Comparison of ENCODE assay signal across 7 mouse cellular contexts in the genomic region with DNA sequence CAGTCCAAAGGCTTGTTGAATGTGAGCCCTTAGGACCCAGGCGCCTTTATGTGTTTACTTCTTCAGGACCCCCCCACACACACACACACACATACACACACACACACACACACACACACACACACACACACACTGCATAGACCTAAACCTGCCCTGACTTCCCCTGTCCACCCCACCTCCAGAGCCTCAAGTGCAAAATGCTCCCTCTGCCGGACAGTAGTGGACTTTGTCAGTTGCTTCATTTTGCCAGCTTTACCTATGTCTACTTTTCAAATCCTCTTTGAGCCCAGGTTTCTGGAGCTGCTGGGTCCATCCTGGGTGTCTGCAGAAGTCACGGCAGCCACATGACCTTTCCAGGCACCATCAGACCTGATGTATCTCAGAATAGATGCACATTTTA. TPM values are rescaled to one million over a fixed set of nuclear protein-coding genes. Genes with fewer than 3 reads are reported as not detected.
DNase-seq lines count a peak whose midpoint lies in the region; TF ChIP-seq lines count a peak whose summit lies in the region.

No protein-coding gene starts in this region.

- TF ChIP-seq CTCF in CH12.LX (conservative IDR thresholded peaks at IDR 0.05 in 1 of 2, IDR thresholded peaks at IDR 0.05 in 1 of 2; ENCODE audit: low read depth in 2 of 2, low read length in 2 of 2) = peak; percentile 14 to 83; a peak in 3 of 4 replicates

- H3K9me3 ChIP-seq in CH12.LX (replicated peaks; ENCODE audit: low read length) = no peaks in the 10 kb centered on the region
- H3K9me3 ChIP-seq in embryonic facial prominence, embryonic 10.5 days = no peaks in the 10 kb centered on the region
- H3K9me3 ChIP-seq in limb, embryonic 10.5 days (replicated peaks) = no peaks in the 10 kb centered on the region
- no peaks in the 10 kb centered on the region for H3K9me3 ChIP-seq in midbrain, embryonic 10.5 days (replicated peaks)

- in situ Hi-C loops in CH12.LX (cut with MboI; ENCODE audit: low pct_ligation_motif_present, low pct_unique_long_range_greater_than_20kb, low sequenced_read_pairs) = loop anchor here (10.0 kb wide), 1 partner anchor 50 kb away; no protein-coding TSS in a partner anchor

- H3K4me3 ChIP-seq in CH12.LX (replicated peaks in 1 of 3; ENCODE audit: low read depth in 2 of 3, low read length in 2 of 3, poor library complexity in 1 of 3) = peak overlapping the region; percentile 69 to 79 (median 77)
- H3K4me3 ChIP-seq in embryonic facial prominence, embryonic 10.5 days = peak overlapping the region; percentile 78
- H3K4me3 ChIP-seq in limb, embryonic 10.5 days = peak overlapping the region; percentile 80
- peak overlapping the region; percentile 79 for H3K4me3 ChIP-seq in midbrain, embryonic 10.5 days

- H3K4me2 ChIP-seq in CH12.LX (ENCODE audit: insufficient read depth, low read depth, poor library complexity, severe bottlenecking) = peak overlapping the region; percentile 92

- peak; percentile 60 for TF ChIP-seq RAD21 in CH12.LX (IDR thresholded peaks at IDR 0.05; ENCODE audit: low read depth, low read length)

- H3K4me1 ChIP-seq in CH12.LX (ENCODE audit: control insufficient read depth in 1 of 2, insufficient read depth in 2 of 2) = peaks cover 19 to 48% of the 10 kb centered on the region in 2 experiments
- H3K4me1 ChIP-seq in embryonic facial prominence, embryonic 10.5 days = peaks cover 60% of the 10 kb centered on the region
- peaks cover 56% of the 10 kb centered on the region for H3K4me1 ChIP-seq in limb, embryonic 10.5 days
- H3K4me1 ChIP-seq in midbrain, embryonic 10.5 days = peaks cover 46% of the 10 kb centered on the region

- H3K36me3 ChIP-seq in CH12.LX (replicated peaks in 1 of 2; ENCODE audit: control insufficient read depth in 1 of 2, insufficient read depth in 1 of 2, low read length in 1 of 2) = peaks cover 41 to 62% of the 10 kb centered on the region in 2 experiments
- H3K36me3 ChIP-seq in embryonic facial prominence, embryonic 10.5 days (replicated peaks) = peaks cover 25% of the 10 kb centered on the region
- peaks cover 17% of the 10 kb centered on the region for H3K36me3 ChIP-seq in limb, embryonic 10.5 days
- peaks cover 24% of the 10 kb centered on the region for H3K36me3 ChIP-seq in midbrain, embryonic 10.5 days

- 14% methylated on average over 3 of the region's 3 CpGs for WGBS in embryonic facial prominence, embryonic 10.5 days
- 18% methylated on average over 3 of the region's 3 CpGs for WGBS in limb, embryonic 10.5 days
- WGBS in midbrain, embryonic 10.5 days = 22% methylated on average over 3 of the region's 3 CpGs

- TF ChIP-seq POLR2A in CH12.LX (IDR thresholded peaks at IDR 0.05; ENCODE audit: low read depth, low read length) = no peak

- dilution Hi-C loops in CH12.LX (cut with MboI; ENCODE audit: extremely low pct_ligation_motif_present, extremely low pct_unique_long_range_greater_than_20kb, low sequenced_read_pairs) = no loop called here

- peak overlapping the region; percentile 15; the same call in 1 of the 2 replicates for H3K27ac ChIP-seq in CH12.LX (ENCODE audit: insufficient read depth, low read depth)
- H3K27ac ChIP-seq in embryonic facial prominence, embryonic 10.5 days (replicated peaks) = peak overlapping the region; percentile 79
- H3K27ac ChIP-seq in limb, embryonic 10.5 days = peak overlapping the region; percentile 80; the same call in 1 of the 2 replicates
- peak overlapping the region; percentile 86; the same call in 1 of the 2 replicates for H3K27ac ChIP-seq in midbrain, embryonic 10.5 days (replicated peaks)

- DNase-seq in CH12.LX (ENCODE audit: extremely low read depth) (peak; percentile 86), adipocyte (ENCODE audit: low spot score) (peak; percentile 72)
- peak; percentile 78 for DNase-seq in embryonic facial prominence, embryonic 10.5 days (ENCODE audit: low spot score)
- peak; percentile 74 for DNase-seq in heart, postnatal 4 days
- DNase-seq in limb, embryonic 10.5 days (ENCODE audit: low spot score) = peak; percentile 79
- peak; percentile 63 for DNase-seq in midbrain, embryonic 10.5 days (ENCODE audit: low spot score)
- peak; percentile 63 to 86 for DNase-seq in spleen, postnatal 10 days (ENCODE audit: low spot score in 2 of 2)

- TF ChIP-seq EP300 in CH12.LX (IDR thresholded peaks at IDR 0.05; ENCODE audit: low read length) = no peak

- no peaks in the 10 kb centered on the region for H3K27me3 ChIP-seq in CH12.LX (replicated peaks)
- no peaks in the 10 kb centered on the region for H3K27me3 ChIP-seq in embryonic facial prominence, embryonic 10.5 days (replicated peaks; ENCODE audit: low read depth, poor library complexity, severe bottlenecking)
- no peaks in the 10 kb centered on the region for H3K27me3 ChIP-seq in limb, embryonic 10.5 days (ENCODE audit: low read depth, poor library complexity, severe bottlenecking)
- no peaks in the 10 kb centered on the region for H3K27me3 ChIP-seq in midbrain, embryonic 10.5 days (ENCODE audit: low read depth, poor library complexity, severe bottlenecking)

- H3K9ac ChIP-seq in CH12.LX (ENCODE audit: insufficient read depth, low read depth) = peak overlapping the region; percentile 79

- H3K79me2 ChIP-seq in CH12.LX (replicated peaks; ENCODE audit: control insufficient read depth, extremely low read depth, insufficient read depth, poor library complexity, severe bottlenecking) = peaks cover 34% of the 10 kb centered on the region

TF ChIP-seq in CH12.LX, 34 proteins besides CTCF, POLR2A, EP300 and RAD21 (continues in another document):
- TF ChIP-seq MYC (IDR thresholded peaks at IDR 0.05; ENCODE audit: low read depth, low read length) = peak; percentile 44; the same call in 1 of the 2 replicates
- no peak for TF ChIP-seq JUND (conservative IDR thresholded peaks at IDR 0.05; ENCODE audit: low read depth, low read length)
- 0 out of 2 replicates have a peak, but pooled peaks have one; percentile 34 for TF ChIP-seq TCF12 (IDR thresholded peaks at IDR 0.05; ENCODE audit: low read depth, low read length)
- TF ChIP-seq NELFE (IDR thresholded peaks at IDR 0.05; ENCODE audit: low read depth, low read length) = peak; percentile 49; the same call in 1 of the 2 replicates
- TF ChIP-seq SIN3A (IDR thresholded peaks at IDR 0.05; ENCODE audit: low read length) = peak; percentile 92
- TF ChIP-seq MEF2A (IDR thresholded peaks at IDR 0.05; ENCODE audit: borderline replicate concordance, low read depth, low read length) = 0 out of 2 replicates have a peak, but pooled peaks have one; percentile 33
- peak; percentile 23; the same call in 1 of the 2 replicates for TF ChIP-seq ZC3H11A (IDR thresholded peaks at IDR 0.05; ENCODE audit: low read depth, low read length)
- peak; percentile 55 for TF ChIP-seq HCFC1 (IDR thresholded peaks at IDR 0.05; ENCODE audit: low read depth, low read length)
- 0 out of 2 replicates have a peak, but pooled peaks have one; percentile 8 for TF ChIP-seq ETS1 (conservative IDR thresholded peaks at IDR 0.05; ENCODE audit: low read depth, low read length)
- TF ChIP-seq SMC3 (IDR thresholded peaks at IDR 0.05; ENCODE audit: low read depth, low read length) = peak; percentile 91
- TF ChIP-seq RCOR1 (conservative IDR thresholded peaks at IDR 0.05; ENCODE audit: low read depth, low read length) = no peak

RNA-seq across cellular contexts. Expression of a gene that starts 2.2 kb away (rescaled TPM):
- 37.8 and 40.2 TPM in 2 replicates for total RNA-seq in CH12.LX (2012; rRNA removed)
- total RNA-seq in CH12.LX (2014; rRNA removed) = 14.6 and 17.8 TPM in 2 replicates
- 128 and 134 TPM in 2 replicates for polyA plus RNA-seq in CH12.LX (2012; ENCODE audit: insufficient read length, low read depth)
- 79.9 and 87.0 TPM in 2 replicates for polyA plus RNA-seq in embryonic facial prominence, embryonic 10.5 days (2016; fragmentation: Nextera tagmentation; extraction: Ambion mirVana)
- total RNA-seq in heart, postnatal 4 days (2021) = 10 to 100 TPM; 87.0 to 88.2 TPM
- polyA plus RNA-seq in limb, embryonic 10.5 days (2016; fragmentation: Nextera tagmentation; extraction: Ambion mirVana) = 77.1 and 100 TPM in 2 replicates
- 60.4 and 62.5 TPM in 2 replicates for polyA plus RNA-seq in midbrain, embryonic 10.5 days (2016; fragmentation: Nextera tagmentation; extraction: Ambion mirVana)

RNA-seq across cellular contexts. Expression of a gene that starts 7.8 kb away (rescaled TPM):
- total RNA-seq in CH12.LX (2012; rRNA removed) (71.3 and 75.2 TPM in 2 replicates), CH12.LX (2014; rRNA removed) (46.6 and 51.8 TPM in 2 replicates)
- polyA plus RNA-seq in CH12.LX (2012; ENCODE audit: insufficient read length, low read depth) = 313 and 422 TPM in 2 replicates
- polyA plus RNA-seq in embryonic facial prominence, embryonic 10.5 days (2016; fragmentation: Nextera tagmentation; extraction: Ambion mirVana) = 0.26 and 0.40 TPM in 2 replicates
- total RNA-seq in heart, postnatal 4 days (2021) = 1 to 10 TPM in 1 of 2 experiments, under 1 TPM in 1; 0.88 to 1.4 TPM
- 0.31 and 0.36 TPM in 2 replicates for polyA plus RNA-seq in limb, embryonic 10.5 days (2016; fragmentation: Nextera tagmentation; extraction: Ambion mirVana)
- 0.15 and 0.23 TPM in 2 replicates for polyA plus RNA-seq in midbrain, embryonic 10.5 days (2016; fragmentation: Nextera tagmentation; extraction: Ambion mirVana)

RNA-seq across cellular contexts. Expression of a gene that starts 20.8 kb away (rescaled TPM):
- total RNA-seq in CH12.LX (2012; rRNA removed) = 4,140 and 4,169 TPM in 2 replicates
- total RNA-seq in CH12.LX (2014; rRNA removed) = 2,094 and 2,149 TPM in 2 replicates
- polyA plus RNA-seq in CH12.LX (2012; ENCODE audit: insufficient read length, low read depth) = 1,720 and 1,739 TPM in 2 replicates
- polyA plus RNA-seq in embryonic facial prominence, embryonic 10.5 days (2016; fragmentation: Nextera tagmentation; extraction: Ambion mirVana) = 2,181 and 2,235 TPM in 2 replicates
- total RNA-seq in heart, postnatal 4 days (2021) = 100 to 1,000 TPM; 902 to 929 TPM
- 2,143 and 2,281 TPM in 2 replicates for polyA plus RNA-seq in limb, embryonic 10.5 days (2016; fragmentation: Nextera tagmentation; extraction: Ambion mirVana)
- polyA plus RNA-seq in midbrain, embryonic 10.5 days (2016; fragmentation: Nextera tagmentation; extraction: Ambion mirVana) = 1,942 and 2,205 TPM in 2 replicates

RNA-seq across cellular contexts. Expression of a gene that starts 35.1 kb away (rescaled TPM):
- total RNA-seq in CH12.LX (2012; rRNA removed) (not detected in 2 replicates), CH12.LX (2014; rRNA removed) (not detected in 2 replicates)
- polyA plus RNA-seq in CH12.LX (2012; ENCODE audit: insufficient read length, low read depth) = not detected in 2 replicates
- not detected in 2 replicates for polyA plus RNA-seq in embryonic facial prominence, embryonic 10.5 days (2016; fragmentation: Nextera tagmentation; extraction: Ambion mirVana)
- not detected for total RNA-seq in heart, postnatal 4 days (2021)
- polyA plus RNA-seq in limb, embryonic 10.5 days (2016; fragmentation: Nextera tagmentation; extraction: Ambion mirVana) = not detected in 2 replicates
- polyA plus RNA-seq in midbrain, embryonic 10.5 days (2016; fragmentation: Nextera tagmentation; extraction: Ambion mirVana) = 0.14 TPM in 1 of 2 replicates, not detected in the other

RNA-seq across cellular contexts. Expression of a gene that starts 35.2 kb away (rescaled TPM):
- not detected in 2 replicates for total RNA-seq in CH12.LX (2012; rRNA removed)
- total RNA-seq in CH12.LX (2014; rRNA removed) = not detected in 2 replicates
- not detected in 2 replicates for polyA plus RNA-seq in CH12.LX (2012; ENCODE audit: insufficient read length, low read depth)
- polyA plus RNA-seq in embryonic facial prominence, embryonic 10.5 days (2016; fragmentation: Nextera tagmentation; extraction: Ambion mirVana) = not detected in 2 replicates
- not detected for total RNA-seq in heart, postnatal 4 days (2021)
- polyA plus RNA-seq in limb, embryonic 10.5 days (2016; fragmentation: Nextera tagmentation; extraction: Ambion mirVana) = not detected in 2 replicates
- polyA plus RNA-seq in midbrain, embryonic 10.5 days (2016; fragmentation: Nextera tagmentation; extraction: Ambion mirVana) = not detected in 2 replicates

Comparison
In these comparisons a context has a peak if more than half of its experiments do, and no peak if none do; other contexts are left out.
1. Peak in every context shown above with its lines: DNase-seq, H3K4me3 ChIP-seq and H3K27ac ChIP-seq.
2. H3K27ac ChIP-seq: peak in every context shown above with its lines; median percentile 86 in midbrain, embryonic 10.5 days; 80 in limb, embryonic 10.5 days; 79 in embryonic facial prominence, embryonic 10.5 days; 15 in CH12.LX.
3. RNA of a gene that starts 7.8 kb away (polyA plus RNA-seq): 313 to 422 TPM in CH12.LX; 0.31 to 0.36 TPM in limb, embryonic 10.5 days, 0.26 to 0.40 TPM in embryonic facial prominence, embryonic 10.5 days and 0.15 to 0.23 TPM in midbrain, embryonic 10.5 days; every median in the first group is over 100 times any median in the second.